ENCODE assay signal across 8 mouse cellular contexts in the genomic region with DNA sequence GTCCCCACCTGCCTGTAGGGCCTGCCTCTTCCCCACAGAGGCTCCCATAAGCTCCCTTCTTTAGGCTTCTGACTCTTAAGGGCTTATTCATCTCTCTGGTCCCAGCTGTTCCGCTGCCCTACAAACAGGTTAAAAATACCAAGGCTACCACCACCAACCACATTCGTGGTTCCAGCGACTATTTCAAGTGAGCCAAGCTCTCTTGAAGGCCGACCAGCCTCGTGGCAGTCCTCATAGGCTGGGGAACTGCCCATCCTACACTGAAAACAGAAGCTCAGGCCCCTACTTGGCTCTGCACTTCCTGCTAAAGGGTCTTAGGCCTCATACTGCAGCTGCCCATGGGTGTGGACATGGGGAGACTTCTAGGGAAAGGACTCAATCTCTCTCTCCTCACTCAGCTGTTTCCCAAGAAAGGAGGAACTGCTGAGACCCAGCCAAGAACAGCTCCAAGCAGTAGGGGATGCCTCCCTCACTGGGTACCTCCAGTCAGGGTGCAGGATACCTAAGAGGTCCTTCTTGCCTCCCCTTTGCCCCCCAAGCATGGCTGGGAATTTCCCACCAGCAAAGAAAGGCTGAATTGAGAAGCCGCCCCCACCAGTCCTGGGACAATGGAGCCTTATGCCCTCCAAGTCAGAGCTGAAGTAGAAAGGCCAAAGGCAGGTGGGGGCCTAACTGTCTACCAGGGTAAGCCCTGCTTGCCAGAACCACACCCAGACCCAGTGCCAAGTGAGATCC. TPM values are rescaled to one million over a fixed set of nuclear protein-coding genes. Genes with fewer than 3 reads are reported as not detected.
DNase-seq lines count a peak whose midpoint lies in the region; ATAC-seq and TF ChIP-seq lines count a peak whose summit lies in the region.

No protein-coding gene starts in this region.

- peaks cover 87% of the 10 kb centered on the region for H3K4me1 ChIP-seq in E14TG2a.4 (replicated peaks; ENCODE audit: low read depth, low read length)
- peaks cover 78% of the 10 kb centered on the region for H3K4me1 ChIP-seq in heart, embryonic 10.5 days
- H3K4me1 ChIP-seq in liver, embryonic 11.5 days (replicated peaks; ENCODE audit: control insufficient read depth, insufficient read depth, low read length) = peaks cover 32% of the 10 kb centered on the region
- H3K4me1 ChIP-seq in stomach, postnatal 0 days (replicated peaks; ENCODE audit: control insufficient read depth, insufficient read depth) = peaks cover 16% of the 10 kb centered on the region

- no peak for TF ChIP-seq CTCF in E14TG2a.4 (conservative IDR thresholded peaks at IDR 0.05; ENCODE audit: low read length)
- TF ChIP-seq CTCF in stomach, postnatal 0 days (IDR thresholded peaks at IDR 0.05; ENCODE audit: low read depth) = no peak

- H3K27ac ChIP-seq in heart, embryonic 10.5 days = peak overlapping the region; percentile 96
- H3K27ac ChIP-seq in liver, embryonic 11.5 days (ENCODE audit: low read depth, low read length) = peak overlapping the region; percentile 70
- H3K27ac ChIP-seq in stomach, postnatal 0 days (replicated peaks) = peak overlapping the region; percentile 96

- ATAC-seq in liver, embryonic 11.5 days (replicated peaks; ENCODE audit: low FRiP score) = no peak
- no peak for ATAC-seq in stomach, postnatal 0 days (ENCODE audit: low FRiP score, low TSS enrichment)

- H3K9ac ChIP-seq in liver, embryonic 11.5 days (ENCODE audit: low read depth, low read length) = peak overlapping the region; percentile 68
- H3K9ac ChIP-seq in stomach, postnatal 0 days (ENCODE audit: low read length) = peak overlapping the region; percentile 72

- H3K27me3 ChIP-seq in E14TG2a.4 (ENCODE audit: insufficient read depth, low read length) = peaks cover 39% of the 10 kb centered on the region
- peaks cover 5% of the 10 kb centered on the region; the same call in 1 of the 2 replicates for H3K27me3 ChIP-seq in heart, embryonic 10.5 days (ENCODE audit: insufficient read depth, poor library complexity, severe bottlenecking)
- no peaks in the 10 kb centered on the region for H3K27me3 ChIP-seq in liver, embryonic 11.5 days (replicated peaks; ENCODE audit: control insufficient read depth, insufficient read depth, low read length)
- no peaks in the 10 kb centered on the region for H3K27me3 ChIP-seq in stomach, postnatal 0 days (ENCODE audit: control insufficient read depth, insufficient read depth, low read length)

- 54% methylated on average over 6 of the region's 6 CpGs for WGBS in heart, embryonic 10.5 days
- WGBS in liver, embryonic 11.5 days = 51% methylated on average over 6 of the region's 6 CpGs
- 57% methylated on average over 6 of the region's 6 CpGs for WGBS in stomach, postnatal 0 days

- peak overlapping the region; percentile 87 for H3K4me2 ChIP-seq in liver, embryonic 11.5 days
- H3K4me2 ChIP-seq in stomach, postnatal 0 days (replicated peaks; ENCODE audit: low read depth) = peak overlapping the region; percentile 74

- H3K36me3 ChIP-seq in E14TG2a.4 (ENCODE audit: insufficient read depth, low read length) = peaks cover 29% of the 10 kb centered on the region
- peaks cover 32% of the 10 kb centered on the region for H3K36me3 ChIP-seq in heart, embryonic 10.5 days
- peaks cover 21% of the 10 kb centered on the region for H3K36me3 ChIP-seq in liver, embryonic 11.5 days (ENCODE audit: control insufficient read depth, insufficient read depth, low read length)
- H3K36me3 ChIP-seq in stomach, postnatal 0 days (ENCODE audit: control insufficient read depth, insufficient read depth, low read length) = peaks cover 17% of the 10 kb centered on the region

- H3K9me3 ChIP-seq in E14TG2a.4 (ENCODE audit: low read length) = no peaks in the 10 kb centered on the region
- H3K9me3 ChIP-seq in heart, embryonic 10.5 days = no peaks in the 10 kb centered on the region
- no peaks in the 10 kb centered on the region for H3K9me3 ChIP-seq in liver, embryonic 11.5 days (ENCODE audit: control insufficient read depth, low read length)
- no peaks in the 10 kb centered on the region for H3K9me3 ChIP-seq in stomach, postnatal 0 days (ENCODE audit: control insufficient read depth, low read length)

- DNase-seq in 416B (ENCODE audit: low read depth) = peak; percentile 52
- no peak for DNase-seq in heart, embryonic 10.5 days (ENCODE audit: low spot score)
- DNase-seq in liver, embryonic 11.5 days (ENCODE audit: low spot score) = no peak
- no peak for DNase-seq in stomach, postnatal 0 days (ENCODE audit: low spot score)
- no peak for DNase-seq in gastrocnemius, postnatal 10 days
- no peak for DNase-seq in right cerebral cortex, postnatal 14 days
- DNase-seq in cerebellum, adult 18-20 months = no peak

- TF ChIP-seq EP300 in stomach, postnatal 0 days (optimal IDR thresholded peaks at IDR 0.05) = no peak

- H3K4me3 ChIP-seq in E14TG2a.4 (replicated peaks; ENCODE audit: low read length) = peak overlapping the region; percentile 74
- H3K4me3 ChIP-seq in heart, embryonic 10.5 days = peak overlapping the region; percentile 63
- H3K4me3 ChIP-seq in liver, embryonic 11.5 days (ENCODE audit: low read depth, low read length) = peak overlapping the region; percentile 56
- H3K4me3 ChIP-seq in stomach, postnatal 0 days (ENCODE audit: low read depth, low read length) = no peak overlapping the region

RNA-seq across cellular contexts. Expression of a gene that starts 2.6 kb away (rescaled TPM):
- 4.9 and 8.2 TPM in 2 replicates for polyA plus RNA-seq in heart, embryonic 10.5 days (2016; fragmentation: Nextera tagmentation; extraction: Ambion mirVana)
- polyA plus RNA-seq in liver, embryonic 11.5 days (2014; fragmentation: Nextera tagmentation; extraction: Ambion mirVana) = 0.63 and 0.79 TPM in 2 replicates
- polyA plus RNA-seq in stomach, postnatal 0 days (2015; fragmentation: Nextera tagmentation; extraction: Ambion mirVana) = 16.3 and 19.1 TPM in 2 replicates
- 10 to 100 TPM; 41.8 to 51.3 TPM for total RNA-seq in gastrocnemius, postnatal 10 days (2021)

RNA-seq across cellular contexts. Expression of a gene that starts 23.5 kb away (rescaled TPM):
- polyA plus RNA-seq in heart, embryonic 10.5 days (2016; fragmentation: Nextera tagmentation; extraction: Ambion mirVana) = 359 and 404 TPM in 2 replicates
- polyA plus RNA-seq in liver, embryonic 11.5 days (2014; fragmentation: Nextera tagmentation; extraction: Ambion mirVana) = 217 and 233 TPM in 2 replicates
- 189 and 195 TPM in 2 replicates for polyA plus RNA-seq in stomach, postnatal 0 days (2015; fragmentation: Nextera tagmentation; extraction: Ambion mirVana)
- total RNA-seq in gastrocnemius, postnatal 10 days (2021) = 100 to 1,000 TPM; 193 to 231 TPM

RNA-seq across cellular contexts. Expression of a gene that starts 24.2 kb away (rescaled TPM):
- 58.0 and 62.8 TPM in 2 replicates for polyA plus RNA-seq in heart, embryonic 10.5 days (2016; fragmentation: Nextera tagmentation; extraction: Ambion mirVana)
- 219 and 230 TPM in 2 replicates for polyA plus RNA-seq in liver, embryonic 11.5 days (2014; fragmentation: Nextera tagmentation; extraction: Ambion mirVana)
- polyA plus RNA-seq in stomach, postnatal 0 days (2015; fragmentation: Nextera tagmentation; extraction: Ambion mirVana) = 35.5 and 42.7 TPM in 2 replicates
- 10 to 100 TPM; 34.6 to 40.4 TPM for total RNA-seq in gastrocnemius, postnatal 10 days (2021)

RNA-seq across cellular contexts. Expression of a gene that starts 31.0 kb away (rescaled TPM):
- 0.36 and 0.70 TPM in 2 replicates for polyA plus RNA-seq in heart, embryonic 10.5 days (2016; fragmentation: Nextera tagmentation; extraction: Ambion mirVana)
- polyA plus RNA-seq in liver, embryonic 11.5 days (2014; fragmentation: Nextera tagmentation; extraction: Ambion mirVana) = 1.0 and 1.5 TPM in 2 replicates
- 1.3 and 1.4 TPM in 2 replicates for polyA plus RNA-seq in stomach, postnatal 0 days (2015; fragmentation: Nextera tagmentation; extraction: Ambion mirVana)
- total RNA-seq in gastrocnemius, postnatal 10 days (2021) = 1 to 10 TPM in 1 of 2 experiments, under 1 TPM in 1; 0.28 to 1.1 TPM

RNA-seq across cellular contexts. Expression of a gene that starts 32.9 kb away (rescaled TPM):
- 14.8 and 15.3 TPM in 2 replicates for polyA plus RNA-seq in heart, embryonic 10.5 days (2016; fragmentation: Nextera tagmentation; extraction: Ambion mirVana)
- 20.5 and 20.7 TPM in 2 replicates for polyA plus RNA-seq in liver, embryonic 11.5 days (2014; fragmentation: Nextera tagmentation; extraction: Ambion mirVana)
- 13.3 and 14.7 TPM in 2 replicates for polyA plus RNA-seq in stomach, postnatal 0 days (2015; fragmentation: Nextera tagmentation; extraction: Ambion mirVana)
- 10 to 100 TPM; 12.1 to 15.7 TPM for total RNA-seq in gastrocnemius, postnatal 10 days (2021)
